Mouse (Mus musculus): Measurements from ENCODE around the gene Nfic.

Nfic gene

GRCm38 (mm10) chr10:81417227-81418215, 37.9 kb downstream of the Nfic start:
- no peak for DNase-seq (ENCODE audit: low spot score)

DNA sequence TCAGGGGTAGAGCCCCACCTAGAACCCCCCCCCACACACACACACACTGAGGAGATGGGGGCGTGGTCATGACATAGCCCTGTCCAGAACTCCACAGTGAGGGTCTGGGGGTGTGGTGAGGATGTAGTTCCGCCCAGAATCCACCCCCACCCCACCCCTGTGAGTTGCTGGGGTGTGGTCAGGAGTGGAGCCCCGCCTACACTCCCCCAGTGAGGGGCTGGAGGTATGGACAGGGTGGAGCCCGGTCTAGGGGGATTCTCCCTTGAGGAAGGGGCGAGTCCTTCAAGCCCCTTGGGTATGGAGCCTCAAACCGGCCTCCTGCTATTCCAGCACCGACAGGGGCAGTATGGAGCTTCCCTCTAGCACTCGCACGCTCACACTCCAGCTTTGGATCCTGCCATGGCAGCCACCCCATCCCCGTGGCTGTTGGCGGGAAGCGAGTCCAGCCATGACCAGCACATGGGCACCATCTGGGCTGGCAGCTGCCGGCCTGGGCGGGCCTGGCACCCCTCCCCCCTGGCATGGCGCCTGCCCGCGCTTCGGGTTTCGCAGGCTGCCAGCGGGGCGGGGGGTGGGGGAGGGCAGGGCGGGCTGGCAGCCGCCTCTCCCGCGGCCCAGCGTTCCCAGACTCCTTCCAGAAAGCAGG, 38.7 kb downstream of the Nfic start:
- peak; percentile 77 for DNase-seq (ENCODE audit: low spot score)

GRCm38 (mm10) chr10:81415549-81416310, 39.7 kb downstream of the Nfic start:
- DNase-seq (ENCODE audit: low spot score), result no peak

- no peak for DNase-seq (ENCODE audit: low spot score)
Measured at GRCm38 (mm10) chr10:81415146-81415545, 40.3 kb downstream of the Nfic start.

- no peak for DNase-seq (ENCODE audit: low spot score)
Measured at GRCm38 (mm10) chr10:81414682-81415081, 40.8 kb downstream of the Nfic start.

- DNase-seq (ENCODE audit: low spot score), result peak; percentile 75
Measured at GRCm38 (mm10) chr10:81413310-81414261, 41.8 kb downstream of the Nfic start.

GRCm38 (mm10) chr10:81412586-81413309, 42.7 kb downstream of the Nfic start:
- no peak for DNase-seq (ENCODE audit: low spot score)

- peak; percentile 65 for DNase-seq (ENCODE audit: low spot score)
Measured at GRCm38 (mm10) chr10:81411471-81412400, 43.7 kb downstream of the Nfic start.

DNA sequence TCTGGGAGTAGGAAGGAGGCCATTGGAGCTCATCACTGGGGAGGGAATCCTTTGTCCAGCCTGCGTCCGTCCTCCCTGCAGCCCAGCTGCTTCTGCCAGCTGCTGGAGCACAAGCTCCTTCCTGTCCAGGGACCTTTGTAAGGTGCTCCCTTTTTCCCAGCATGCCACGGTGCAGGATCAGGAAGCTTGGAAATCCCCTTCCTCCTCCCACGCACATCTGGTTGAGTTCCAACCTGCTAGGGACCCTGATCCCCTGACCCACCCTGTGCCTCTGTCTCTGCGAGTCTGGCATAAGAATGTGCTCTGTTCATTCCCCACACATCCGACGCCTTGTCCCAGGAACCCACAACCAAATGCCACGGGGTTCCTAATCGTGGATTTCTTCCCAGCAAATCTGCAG, 44.5 kb downstream of the Nfic start:
- DNase-seq (ENCODE audit: low spot score), result no peak

- DNase-seq (ENCODE audit: low spot score), result no peak
Measured at GRCm38 (mm10) chr10:81410350-81410749, 45.1 kb downstream of the Nfic start.

- DNase-seq (ENCODE audit: low spot score), result no peak
Measured at GRCm38 (mm10) chr10:81409330-81409729, 46.1 kb downstream of the Nfic start.

GRCm38 (mm10) chr10:81408871-81409291, 46.6 kb downstream of the Nfic start:
- no peak for DNase-seq (ENCODE audit: low spot score)

DNA sequence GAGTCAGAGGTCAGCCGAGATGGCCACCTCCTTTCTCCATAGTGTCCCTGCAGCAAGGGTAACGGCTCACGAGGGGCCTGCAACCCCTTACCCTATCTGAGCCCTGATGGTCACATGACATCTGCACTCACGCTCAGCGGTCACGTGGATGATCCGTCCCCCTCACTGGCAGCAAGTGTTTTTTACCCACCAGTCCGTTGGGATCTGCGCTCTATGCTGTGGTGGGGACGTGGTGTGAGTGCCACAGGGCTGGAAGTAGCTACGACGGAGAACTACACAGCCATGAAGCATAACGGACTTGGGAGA, 47.1 kb downstream of the Nfic start:
- no peak for DNase-seq (ENCODE audit: low spot score)

- peak; percentile 80 for DNase-seq (ENCODE audit: low spot score)
Measured at GRCm38 (mm10) chr10:81407539-81408423, 47.7 kb downstream of the Nfic start.

DNA sequence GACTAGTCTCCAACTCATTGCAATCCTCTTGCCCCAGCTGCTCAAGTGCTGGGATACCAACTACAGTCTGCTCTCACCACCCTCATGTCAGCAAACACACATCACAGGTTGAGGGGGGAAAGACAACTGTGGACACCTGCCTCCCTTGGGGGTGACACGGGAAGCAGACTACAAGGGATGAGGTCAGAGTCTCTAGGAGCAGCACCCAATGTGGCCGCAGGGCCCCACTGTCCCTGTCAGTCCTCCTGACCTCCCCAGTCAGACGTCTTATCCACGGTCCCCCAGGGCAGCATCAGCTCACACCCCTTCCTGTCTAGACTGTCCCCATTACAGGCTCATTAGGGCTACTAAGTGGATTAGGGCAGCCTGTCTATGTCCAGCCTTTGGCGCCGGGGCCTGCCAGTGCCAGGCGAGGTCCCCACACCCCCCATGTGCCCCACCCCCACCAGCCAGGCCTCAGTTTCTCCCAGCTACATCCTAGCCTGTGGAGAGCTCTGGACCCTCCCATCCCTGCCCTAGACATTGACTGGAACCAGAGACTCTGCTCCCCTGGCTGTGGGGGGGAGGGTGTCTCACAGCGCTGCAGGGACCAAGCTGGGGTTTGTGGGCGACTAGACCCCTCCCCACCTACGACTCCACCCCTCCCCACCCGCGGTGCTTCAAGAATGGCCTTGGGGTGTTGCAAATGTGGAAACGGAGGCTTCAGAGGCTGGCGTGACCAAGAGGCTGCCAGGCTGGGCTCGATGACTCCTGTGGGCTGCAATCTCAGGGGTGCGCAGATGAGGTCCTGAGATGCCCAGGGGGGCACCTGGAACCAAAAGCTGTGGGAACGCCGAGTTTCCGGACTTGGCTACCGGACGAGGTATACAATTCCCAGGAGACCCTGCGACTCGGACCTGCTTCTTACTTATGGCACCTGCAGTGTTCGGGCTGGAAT, 48.7 kb downstream of the Nfic start:
- DNase-seq (ENCODE audit: low spot score), result no peak

- DNase-seq (ENCODE audit: low spot score), result no peak
Measured at GRCm38 (mm10) chr10:81405588-81406201, 49.7 kb downstream of the Nfic start.

DNA sequence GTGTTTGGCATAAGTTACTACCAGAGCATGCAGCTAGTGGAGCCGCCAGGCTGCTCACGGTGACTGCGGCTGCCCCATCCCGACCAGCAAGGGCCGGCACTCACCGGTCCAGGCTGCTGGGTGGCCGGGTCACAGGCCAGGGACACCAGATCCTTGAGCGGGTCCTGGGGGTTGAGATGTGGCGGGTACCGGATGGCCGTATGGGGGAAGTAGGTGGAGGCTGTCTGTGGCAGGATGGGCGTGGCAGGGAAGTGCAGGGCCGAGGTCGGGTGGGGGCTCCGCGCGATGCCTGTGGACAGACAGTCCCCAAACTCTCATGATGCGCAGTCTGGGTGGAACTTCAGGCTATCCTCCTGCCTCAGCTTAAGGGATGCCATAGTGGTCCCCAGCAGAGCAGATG, 50.7 kb downstream of the Nfic start:
- no peak for DNase-seq (ENCODE audit: low spot score)

All from ovary, adult 18-20 months (tissue).